Mouse (Mus musculus): ENCODE results near the gene Cul1.
A peak's percentile ranks its signal among the peaks of the same experiment; 100 is the strongest.
"Not testable (repeated sequence)": the region's sequence is repeated elsewhere in the genome, so short reads cannot be mapped to it uniquely, and the experiment has no call there.

The Cul1 gene

DNA sequence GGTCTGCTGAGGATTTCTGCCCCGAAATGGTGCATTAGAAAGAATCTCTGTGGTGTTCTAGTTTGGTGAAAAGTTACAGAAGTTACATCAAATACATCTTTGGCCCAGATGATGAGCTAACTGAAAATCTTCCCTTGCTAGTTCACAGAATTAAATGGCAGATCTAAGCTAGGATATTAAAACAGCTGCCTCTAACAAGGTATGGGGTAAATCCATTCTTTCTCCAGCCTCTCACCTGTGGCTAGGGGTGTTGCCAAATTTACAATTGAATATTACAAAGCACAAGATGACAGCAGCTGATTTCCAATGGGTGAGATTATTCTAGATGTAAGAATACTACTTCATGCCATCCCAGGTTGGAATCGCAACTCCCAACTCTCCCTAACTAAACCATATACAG lies at the start of gene Cul1:
TSS of gene Cul1 (plus strand) at position 301 of the 400 bp plus-strand sequence.
- DNase-seq (ENCODE audit: low spot score), result no peak

DNA sequence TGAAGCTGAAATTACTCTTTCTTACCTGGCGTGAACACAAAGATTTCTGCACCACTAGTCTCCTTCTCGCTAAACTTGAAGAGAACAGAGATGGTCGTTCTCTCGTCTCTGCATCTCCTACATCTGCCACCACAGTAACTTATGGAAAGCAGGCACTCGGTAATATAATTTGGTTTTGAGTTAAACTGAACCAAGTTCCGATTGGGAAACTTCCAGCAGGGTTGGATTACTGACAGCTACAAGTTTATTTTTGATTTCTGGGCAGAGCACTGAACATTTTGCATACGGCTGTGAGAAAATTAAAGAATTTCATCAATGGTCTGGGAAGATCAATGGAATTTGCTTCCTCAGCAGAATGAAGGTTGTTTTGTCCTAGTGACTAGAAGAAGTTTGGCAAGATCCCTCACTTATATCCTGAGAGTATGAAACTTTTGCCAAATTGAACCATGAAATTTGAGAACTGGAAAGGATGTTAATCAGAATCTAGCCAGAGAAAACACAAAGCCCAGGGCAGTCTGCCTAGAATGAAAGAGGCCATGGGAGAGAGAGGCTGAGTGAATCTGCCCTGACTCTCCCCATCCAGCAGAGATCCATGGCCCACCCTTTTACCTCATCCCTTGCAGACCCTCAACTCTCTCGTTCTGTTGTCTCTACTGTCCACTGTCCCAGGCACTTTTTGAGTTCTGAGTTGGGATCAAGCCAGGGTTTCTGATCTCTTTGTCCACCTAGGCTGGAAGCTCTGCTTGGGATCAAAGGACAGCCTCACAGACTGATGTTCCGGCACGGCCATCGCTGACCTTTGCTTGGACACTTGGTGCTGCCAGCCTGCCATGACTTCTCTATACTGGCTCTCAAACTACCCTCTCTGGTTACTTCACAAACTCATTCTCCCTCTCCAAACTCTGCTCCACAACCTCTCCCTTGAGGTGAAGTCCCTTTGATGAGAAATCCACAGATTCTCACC lies 48.5 kb upstream of the Cul1 start:
- peak; percentile 20 for DNase-seq (ENCODE audit: low spot score)

DNA sequence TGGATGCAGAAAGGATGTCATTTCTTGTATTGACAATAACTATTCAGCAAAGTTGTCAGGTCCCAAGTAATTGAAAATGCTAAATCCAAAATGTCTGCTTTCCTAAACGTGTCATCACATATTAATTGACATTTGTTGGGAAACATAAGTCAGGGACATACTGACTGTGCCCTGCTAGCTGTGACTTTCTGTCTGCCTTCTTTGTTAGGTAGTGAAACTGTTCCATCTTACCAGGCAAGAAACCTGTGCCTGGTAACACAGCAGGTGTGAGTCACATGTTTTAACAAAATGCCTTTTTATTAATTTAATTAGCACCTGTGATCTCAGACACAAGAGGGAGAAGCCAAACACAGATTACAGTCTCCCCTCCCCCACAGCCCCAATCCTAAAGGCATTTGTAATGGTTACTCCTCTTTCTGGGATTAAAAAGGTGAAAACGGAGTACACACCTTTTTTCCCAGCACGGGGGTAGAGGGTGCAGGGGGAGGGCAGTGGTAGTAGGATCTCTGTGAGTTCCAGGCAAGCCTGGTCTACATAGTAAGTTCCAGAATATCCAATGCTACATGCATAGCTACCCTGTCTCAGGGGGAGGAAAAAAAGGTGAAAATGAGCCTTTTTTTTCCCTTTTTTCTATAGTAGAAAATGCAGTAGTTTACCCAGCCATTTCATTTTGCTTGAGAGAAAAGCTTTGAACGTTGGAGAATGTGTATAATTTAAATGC lies 40.2 kb upstream of the Cul1 start:
- DNase-seq (ENCODE audit: low spot score), result no peak

DNA sequence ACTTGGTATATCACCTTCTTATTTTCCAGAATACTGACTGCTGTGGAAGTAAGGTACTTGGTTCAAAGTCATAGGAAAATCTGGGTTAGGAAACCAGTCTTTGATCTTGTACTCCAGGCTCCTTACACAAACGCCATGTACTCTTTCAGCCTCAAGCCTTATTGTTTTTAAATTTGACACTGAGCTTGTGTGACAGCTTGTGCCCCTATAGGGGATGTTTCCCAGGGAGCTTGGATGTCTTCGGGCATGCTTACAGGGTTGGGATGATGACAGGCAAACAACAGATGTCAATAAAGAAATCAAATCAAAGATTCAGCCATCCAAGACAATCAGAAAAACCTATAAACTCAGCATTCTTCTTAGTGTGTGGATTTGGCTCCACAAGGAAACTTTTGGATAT lies 39.5 kb upstream of the Cul1 start:
- no peak for DNase-seq (ENCODE audit: low spot score)

DNA sequence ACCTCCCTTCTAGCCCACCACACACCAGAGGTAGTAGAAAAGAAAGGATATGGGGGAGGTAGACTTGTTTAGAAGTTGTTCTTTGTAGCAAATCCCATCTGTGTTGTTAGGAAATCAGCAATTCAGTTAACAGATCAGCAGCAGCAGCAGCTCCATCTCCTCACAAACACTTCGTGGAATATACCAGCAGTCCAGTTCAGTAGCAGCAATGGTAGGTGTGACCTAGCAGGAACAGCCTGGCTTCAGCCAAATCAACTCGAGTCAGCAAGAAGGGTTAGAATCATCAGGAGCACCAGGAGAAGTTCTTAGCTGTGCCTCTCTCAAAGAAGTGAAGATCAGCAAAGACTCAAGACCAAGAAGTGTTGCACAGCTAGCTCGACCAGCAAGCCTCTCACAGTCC lies 34.5 kb upstream of the Cul1 start:
- no peak for DNase-seq (ENCODE audit: low spot score)

DNA sequence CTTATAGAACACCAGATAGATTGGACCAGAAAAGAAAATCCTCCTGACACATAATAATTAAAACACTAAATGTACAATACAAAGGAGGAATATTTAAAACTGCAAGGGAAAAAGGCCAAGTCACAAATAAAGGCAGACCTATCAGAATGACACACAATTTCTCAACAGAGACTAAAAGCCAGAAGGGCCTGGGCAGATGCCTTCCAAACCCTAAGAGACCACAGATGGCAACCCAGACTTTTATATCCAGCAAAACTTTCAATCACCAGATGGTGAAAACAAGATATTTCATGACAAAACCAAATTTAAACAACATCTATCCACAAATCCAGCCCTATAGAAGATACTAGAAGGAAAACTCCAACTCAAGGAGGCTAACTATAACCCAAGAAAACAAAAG lies 33.0 kb upstream of the Cul1 start:
- DNase-seq (ENCODE audit: low spot score), result no peak

DNA sequence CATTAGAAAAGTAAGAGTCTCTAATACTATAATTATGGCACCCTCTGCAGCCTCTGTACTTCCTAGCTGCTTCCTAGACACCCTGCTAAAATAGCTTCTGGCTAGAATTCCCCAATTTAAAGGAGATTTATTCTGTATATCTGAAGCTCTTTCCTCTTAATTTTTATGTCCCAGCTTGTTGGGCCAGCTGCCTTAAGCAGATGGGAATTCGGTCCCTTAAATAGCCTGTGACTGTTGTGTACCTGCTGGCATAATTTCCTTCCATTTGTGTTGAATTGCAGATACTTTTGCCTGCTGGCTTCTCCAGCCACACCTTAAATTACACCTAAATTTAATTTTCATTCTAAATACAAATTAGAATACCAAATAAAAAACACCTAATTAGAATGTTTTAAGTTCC lies 32.0 kb upstream of the Cul1 start:
- peak; percentile 16 for DNase-seq (ENCODE audit: low spot score)

DNA sequence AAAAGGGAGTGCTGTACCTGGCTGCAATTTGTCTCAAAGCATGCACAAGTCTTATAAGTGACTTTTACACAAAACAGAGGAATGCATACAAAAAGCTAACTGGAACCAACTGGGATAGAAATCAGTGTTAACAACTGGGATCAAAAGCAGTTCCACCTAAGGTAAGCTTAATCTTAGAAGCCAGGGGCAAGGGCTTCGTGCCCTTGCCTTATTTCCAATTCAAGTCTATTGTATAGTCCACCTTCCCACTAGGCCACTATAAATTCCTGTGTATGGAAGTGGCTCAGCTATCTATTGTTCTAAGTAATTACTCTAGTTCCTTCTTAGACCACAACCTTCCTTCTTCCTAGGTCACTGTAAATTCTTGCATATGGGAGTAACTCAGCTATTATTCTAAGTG lies 27.1 kb upstream of the Cul1 start:
- DNase-seq (ENCODE audit: low spot score), result no peak

DNA sequence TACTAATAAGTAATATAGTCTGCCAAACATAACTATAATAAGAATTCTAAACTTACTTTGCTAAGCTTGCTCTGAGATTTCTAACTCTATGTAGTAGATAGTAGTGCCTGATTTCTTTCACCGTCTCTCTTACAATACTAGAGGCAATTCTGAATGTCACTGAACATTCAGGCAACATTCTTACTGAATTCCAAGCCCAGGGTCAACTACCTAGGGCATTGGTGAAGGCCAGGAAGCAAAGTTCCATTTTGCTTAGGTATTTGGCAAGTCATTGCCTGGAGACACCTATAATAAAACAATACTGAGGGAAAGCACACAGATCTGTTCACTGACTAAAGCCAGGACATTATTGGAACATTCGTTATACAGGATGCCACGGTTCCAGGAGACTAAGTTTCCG lies 26.6 kb upstream of the Cul1 start:
- not testable (repeated sequence) for DNase-seq (ENCODE audit: low spot score)

DNA sequence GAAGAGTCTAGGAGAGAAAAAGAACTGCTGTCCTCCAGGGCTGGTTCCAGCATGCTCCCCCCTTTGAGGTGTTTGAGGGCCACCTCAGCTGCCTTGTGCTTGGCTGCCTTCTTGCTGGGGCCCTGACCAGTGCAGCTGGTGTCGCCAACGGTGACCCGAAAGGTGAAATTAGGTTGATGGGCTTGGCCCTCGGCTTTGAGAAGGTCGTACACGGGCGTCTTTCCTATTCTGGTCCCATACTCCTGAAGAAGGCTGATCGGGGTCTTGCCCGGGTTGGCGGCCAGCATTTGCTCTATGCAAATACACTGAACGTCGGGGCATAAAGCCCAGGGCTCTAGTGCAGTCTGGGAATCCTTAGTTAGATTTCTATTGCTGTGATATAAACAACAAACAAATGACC lies 20.4 kb upstream of the Cul1 start:
- DNase-seq (ENCODE audit: low spot score), result not testable (repeated sequence)

DNA sequence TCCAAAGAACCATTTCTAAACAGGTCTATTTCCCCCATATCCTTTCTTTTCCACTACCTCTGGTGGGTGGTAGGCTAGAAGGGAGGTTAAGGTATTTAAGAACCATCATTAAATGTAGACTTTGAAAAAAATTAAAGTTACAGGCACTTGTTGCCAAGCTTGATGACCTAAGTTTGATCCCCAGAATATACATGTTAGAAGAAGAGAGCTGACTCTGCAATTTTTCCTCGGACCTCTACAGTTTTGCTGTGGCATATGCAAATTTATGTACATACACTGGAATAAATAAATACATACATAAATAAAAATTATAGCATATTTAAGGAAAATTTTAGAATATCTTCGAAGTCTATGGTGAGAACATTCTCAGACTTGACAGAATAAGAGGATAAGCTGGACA lies 13.1 kb upstream of the Cul1 start:
- no peak for DNase-seq (ENCODE audit: low spot score)

DNA sequence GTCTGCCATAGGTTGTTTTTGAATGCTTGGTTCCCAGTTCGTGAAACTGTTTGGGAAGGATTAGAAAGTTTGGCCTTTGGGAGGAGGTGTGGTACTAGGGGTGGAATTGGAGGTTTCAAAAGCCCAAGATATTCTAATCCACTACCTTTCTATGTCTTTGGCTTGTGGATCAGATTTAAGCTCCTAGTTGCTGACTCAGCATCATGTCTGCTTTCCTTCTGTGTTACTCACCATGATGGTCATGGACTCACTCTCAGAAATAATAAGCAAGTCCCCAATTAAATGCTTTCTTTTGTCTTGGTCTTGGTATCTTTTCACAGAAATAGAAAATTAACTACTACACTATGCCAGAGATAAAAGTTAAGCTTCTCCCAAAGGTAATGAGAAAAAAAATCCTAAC lies 5.5 kb upstream of the Cul1 start:
- no peak for DNase-seq (ENCODE audit: low spot score)

DNA sequence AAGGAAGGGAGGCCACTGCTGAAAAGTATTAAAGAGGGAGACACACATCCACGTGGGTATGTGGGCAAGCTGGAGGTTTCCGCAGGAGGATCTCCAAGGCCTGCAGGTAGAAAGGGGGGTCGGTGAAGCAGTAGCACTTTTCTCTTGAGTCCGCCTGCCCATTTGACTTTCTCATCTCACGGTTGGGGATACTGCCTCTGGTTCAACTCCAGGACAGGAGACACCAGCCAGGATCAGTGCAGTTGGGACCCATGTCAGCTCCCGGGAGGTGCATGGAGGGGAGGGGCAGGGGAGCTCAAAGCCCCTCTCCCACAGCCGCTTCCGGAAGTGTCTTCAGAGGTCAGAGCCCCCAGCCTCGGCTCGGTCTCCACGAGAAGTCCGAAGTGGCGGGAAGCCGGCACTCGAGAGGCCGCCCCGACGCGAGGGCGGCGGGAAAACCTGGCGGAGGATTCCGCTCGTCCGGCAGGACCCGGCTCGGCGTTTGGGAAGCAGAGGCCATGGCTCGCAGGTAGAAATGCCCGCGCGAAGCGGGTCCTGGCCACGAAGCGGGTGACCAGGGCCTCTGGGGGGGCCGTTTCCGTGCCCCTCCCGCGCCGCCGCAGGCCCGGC lies 428 bp downstream of the Cul1 start:
- peak; percentile 39 for DNase-seq (ENCODE audit: low spot score)

DNA sequence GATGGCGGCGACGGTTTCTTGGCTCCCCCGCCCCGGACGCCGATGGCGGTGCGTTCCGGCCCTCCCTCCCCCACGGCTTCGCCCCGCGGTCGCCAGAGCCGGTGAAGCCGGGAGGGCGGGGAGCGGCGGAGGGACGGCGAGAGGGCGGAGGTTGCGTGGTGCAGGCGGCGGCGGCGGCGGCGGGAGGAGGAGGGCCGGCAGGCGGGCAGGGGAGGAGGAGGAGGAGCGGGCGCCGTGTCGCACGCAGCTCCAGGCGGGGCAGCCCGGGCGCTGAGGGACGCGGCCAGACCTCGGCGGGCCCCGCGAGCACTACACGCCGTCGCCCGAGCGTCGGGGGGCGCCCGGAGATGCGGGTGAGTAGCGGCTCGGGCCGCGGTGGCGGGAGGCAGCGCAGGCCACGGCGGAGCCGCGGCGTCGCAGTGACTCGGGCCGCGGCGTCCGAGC lies 955 bp downstream of the Cul1 start:
- peak; percentile 69 for DNase-seq (ENCODE audit: low spot score)

DNA sequence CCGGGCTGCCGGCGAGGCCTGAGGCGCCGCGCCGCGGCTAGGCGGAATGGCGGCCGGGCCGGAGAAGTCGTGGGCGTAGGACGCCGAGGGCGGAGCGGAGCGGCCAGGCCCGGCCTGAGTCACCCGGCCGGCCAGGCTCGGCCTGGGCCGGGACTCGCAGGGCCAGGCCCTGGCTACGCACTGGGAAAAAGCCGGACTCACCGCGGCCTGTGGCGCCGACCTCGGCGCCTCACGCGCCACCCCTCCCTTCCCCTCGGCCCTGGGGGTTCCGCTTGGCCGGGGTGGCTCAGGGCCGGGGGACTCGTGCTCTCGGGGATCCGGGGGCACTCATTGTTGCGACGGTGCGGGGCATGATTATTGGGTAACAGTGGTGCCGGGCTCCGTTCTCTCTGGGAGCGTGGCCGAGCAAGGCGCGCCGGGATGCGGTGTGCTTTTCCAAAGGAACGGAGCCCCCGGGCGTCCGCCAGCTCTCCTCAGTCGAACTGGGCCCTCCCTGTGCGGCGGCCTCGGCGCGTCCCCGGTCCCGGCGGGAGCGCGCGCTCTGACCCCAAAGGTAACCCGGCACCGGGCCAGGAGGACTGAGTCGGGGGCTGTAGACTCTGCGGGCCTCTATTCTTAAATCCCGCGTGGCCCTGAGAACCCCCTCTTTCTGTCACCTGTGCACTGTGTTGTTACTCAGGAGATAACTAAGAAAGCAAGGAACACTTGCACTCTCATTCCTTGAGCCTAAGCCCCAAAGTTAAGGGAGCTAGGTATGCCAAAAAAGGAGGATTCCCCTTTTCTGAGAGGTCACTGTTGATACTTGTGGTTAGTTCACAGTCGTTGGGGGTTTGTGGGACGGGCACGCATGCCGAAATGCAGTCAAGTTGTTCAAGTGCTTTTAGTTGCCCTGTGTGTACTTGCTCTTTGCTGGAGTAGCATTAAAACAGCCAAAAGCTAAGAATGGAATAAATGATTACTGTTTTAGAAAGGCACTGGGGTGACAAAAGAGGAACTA lies 1.7 kb downstream of the Cul1 start:
- DNase-seq (ENCODE audit: low spot score), result peak; percentile 45

DNA sequence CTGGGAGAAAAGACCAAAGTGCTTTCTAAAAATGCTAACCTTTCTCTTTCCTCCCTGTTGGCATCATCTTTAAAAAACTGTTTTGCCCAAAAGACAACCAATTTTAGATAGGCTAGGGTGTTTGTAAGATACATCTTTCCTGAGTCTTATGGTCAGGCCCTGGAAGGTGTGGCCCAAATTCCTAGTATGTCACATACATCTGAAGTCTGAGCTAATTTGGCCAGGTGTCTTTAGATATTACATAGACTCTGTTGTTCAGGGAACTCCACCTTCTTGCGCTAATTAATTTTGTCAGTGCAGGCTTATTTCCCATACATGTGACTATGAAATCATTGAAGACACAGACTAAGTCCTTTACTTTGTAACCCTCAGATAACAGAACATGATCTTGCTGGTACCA lies 2.6 kb downstream of the Cul1 start:
- DNase-seq (ENCODE audit: low spot score), result no peak

DNA sequence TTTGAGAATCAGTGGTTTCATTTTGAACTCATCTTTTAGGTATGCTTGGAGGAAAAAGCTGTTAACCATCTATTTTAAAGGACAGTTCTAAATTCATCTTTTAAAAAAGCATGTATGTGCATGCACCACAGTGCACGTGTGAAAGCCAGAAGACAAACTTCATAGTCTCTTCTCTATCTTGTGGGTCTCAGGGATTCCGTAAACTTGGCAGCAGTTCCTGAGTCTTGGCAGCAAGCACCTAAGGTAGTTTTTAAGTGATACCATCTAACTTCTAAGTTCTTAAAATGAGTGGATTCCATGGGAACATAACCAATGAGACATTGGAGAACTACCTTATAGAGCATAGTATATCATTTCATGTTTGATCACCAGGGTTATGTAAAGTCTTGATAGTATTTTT lies 3.7 kb downstream of the Cul1 start:
- no peak for DNase-seq (ENCODE audit: low spot score)

DNA sequence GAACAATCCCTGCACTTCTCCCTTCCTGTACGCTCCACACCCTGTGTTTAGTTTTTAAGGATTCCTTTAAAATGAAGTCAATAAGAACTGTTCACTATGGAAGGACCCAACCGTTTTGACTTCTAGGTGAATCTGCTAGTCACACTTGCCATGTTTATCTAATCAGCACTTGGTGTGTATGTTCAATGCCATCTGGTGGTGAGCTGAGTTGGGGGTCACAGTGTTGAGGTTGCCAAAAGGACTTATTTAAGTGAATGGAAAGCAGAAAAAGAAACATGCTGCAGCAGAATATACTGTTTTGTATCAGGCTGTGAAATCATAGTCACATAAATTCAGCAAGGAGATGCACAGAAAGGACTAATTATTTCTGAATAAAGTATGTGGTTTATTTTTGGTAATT lies 12.2 kb downstream of the Cul1 start:
- no peak for DNase-seq (ENCODE audit: low spot score)

DNA sequence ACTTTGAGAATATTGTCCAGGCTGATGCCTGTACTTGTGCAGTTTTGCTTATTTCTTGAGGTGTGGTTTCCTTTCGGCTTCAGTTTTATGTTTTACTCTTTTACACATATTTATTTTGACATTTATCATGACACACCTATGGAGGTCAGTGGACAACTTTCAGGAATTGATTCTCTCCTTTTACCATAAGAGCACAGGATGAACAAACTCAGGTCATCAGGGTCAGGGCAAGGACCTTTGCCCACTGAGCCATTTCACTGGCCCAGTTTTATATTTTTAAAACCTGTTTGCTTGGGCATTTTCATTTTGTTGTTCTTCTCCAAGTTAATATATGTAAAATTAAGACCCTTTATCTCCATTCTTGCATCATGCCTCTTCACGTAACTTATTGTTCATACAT lies 13.3 kb downstream of the Cul1 start:
- DNase-seq (ENCODE audit: low spot score), result no peak

DNA sequence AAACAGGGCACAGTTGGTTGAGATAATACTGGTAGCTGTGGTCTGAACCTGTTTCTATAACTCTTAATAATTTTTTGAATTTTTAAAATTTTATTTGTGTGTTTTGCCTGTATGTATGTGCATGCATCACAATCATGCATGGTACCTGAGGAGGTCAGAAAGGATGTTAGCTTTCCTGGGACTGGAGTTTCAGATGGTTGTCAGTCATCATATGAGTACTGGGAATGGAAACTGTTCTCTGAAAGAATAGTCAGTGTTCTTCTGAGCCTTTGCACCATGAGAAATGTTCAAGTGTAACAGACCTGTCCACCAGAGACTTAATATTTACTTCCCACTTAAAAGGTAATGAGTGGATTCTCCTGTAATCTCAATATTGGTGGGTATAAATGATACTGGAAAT lies 13.9 kb downstream of the Cul1 start:
- no peak for DNase-seq (ENCODE audit: low spot score)

DNA sequence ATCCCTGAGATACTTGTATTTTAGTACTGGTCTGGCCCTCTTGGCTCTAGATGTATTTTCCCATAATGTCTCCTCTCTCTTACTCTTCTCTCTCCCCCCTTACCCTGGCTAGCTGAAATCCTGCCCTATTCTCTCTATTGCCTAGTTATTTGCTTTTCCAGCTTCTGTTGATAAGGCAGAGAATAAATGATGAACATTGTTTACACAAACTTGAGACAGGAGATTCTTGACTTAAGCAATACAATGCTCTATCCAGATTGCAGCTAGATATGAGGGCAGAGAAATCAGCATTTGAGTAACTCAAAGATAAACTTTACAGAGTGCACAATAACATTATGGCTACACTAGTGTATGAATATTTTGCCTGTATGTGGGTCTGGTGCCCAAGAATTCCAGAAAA lies 16.6 kb downstream of the Cul1 start:
- DNase-seq (ENCODE audit: low spot score), result no peak

DNA sequence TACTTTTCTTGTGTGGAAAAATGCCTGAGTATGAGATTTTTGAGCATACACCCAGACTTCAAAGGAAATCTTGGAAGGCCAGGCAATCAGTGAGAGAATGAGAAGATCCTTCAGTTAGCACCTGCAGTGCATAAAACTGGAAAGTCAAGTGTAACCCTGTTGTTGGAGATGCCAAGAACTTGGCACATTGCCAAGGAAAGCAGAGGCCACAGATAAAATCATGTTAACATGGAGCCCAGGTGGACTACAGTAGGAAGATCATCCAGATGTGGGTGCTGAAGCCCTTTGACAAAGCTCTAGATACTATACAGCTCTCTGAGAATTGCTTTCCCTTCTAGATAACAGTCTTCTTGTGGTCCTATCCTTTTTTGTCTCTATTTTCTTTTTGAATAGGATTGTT lies 19.2 kb downstream of the Cul1 start:
- no peak for DNase-seq (ENCODE audit: low spot score)

All from layer of hippocampus, adult 11-12 months (tissue).